Mouse (Mus musculus) heart, postnatal 0 days (tissue): ENCODE results near the gene F2rl2. TPM values are rescaled to one million over a fixed set of nuclear protein-coding genes. Genes with fewer than 3 reads are reported as not detected.

ENCODE experiments used
- ATAC-seq: fragments of 200-750 bp; cut with Nextera tagmentation; 2 replicates; pipeline ENCODE4 v1.8.0; 2017; ENCODE audit warnings: low read depth, moderate number of reproducible peaks, moderate library complexity; ENCODE audit not compliant: insufficient read depth
- DNase-seq: peaks from one replicate; pipeline ENCODE4 v3.0.0-alpha.2; 2016; ENCODE audit warnings: low spot score
- H3K27ac ChIP-seq: fragments of 300-500 bp; sonication (generic); 2 replicates; pipeline ENCODE4 v1.5.1; 2014; ENCODE audit warnings: low read depth, mild to moderate bottlenecking
- H3K27me3 ChIP-seq: fragments of 300-500 bp; sonication (generic); 2 replicates; pipeline ENCODE4 v1.6.1; 2014; ENCODE audit warnings: low read length, mixed read lengths; ENCODE audit not compliant: control insufficient read depth, insufficient read depth
- H3K36me3 ChIP-seq: fragments of 300-500 bp; sonication (generic); replicated peaks from 2 replicates; pipeline ENCODE4 v1.6.1; 2014; ENCODE audit warnings: low read length, mixed read lengths; ENCODE audit not compliant: control insufficient read depth, insufficient read depth
- H3K4me1 ChIP-seq: fragments of 300-500 bp; sonication (generic); 2 replicates; pipeline ENCODE4 v1.6.1; 2014; ENCODE audit warnings: antibody characterized with exemption; ENCODE audit not compliant: control insufficient read depth, insufficient read depth
- H3K4me2 ChIP-seq: fragments of 300-500 bp; sonication (generic); 2 replicates; pipeline ENCODE4 v1.6.1; 2014; ENCODE audit warnings: low read depth, mild to moderate bottlenecking, low read length, moderate library complexity
- H3K4me3 ChIP-seq: fragments of 300-500 bp; sonication (generic); 2 replicates; pipeline ENCODE4 v1.5.1; 2014; ENCODE audit warnings: low read depth, low read length
- H3K9ac ChIP-seq: fragments of 300-500 bp; sonication (generic); replicated peaks from 2 replicates; pipeline ENCODE4 v1.6.1; 2014; ENCODE audit warnings: low read depth, low read length, mixed read lengths
- H3K9me3 ChIP-seq: fragments of 300-500 bp; sonication (generic); replicated peaks from 2 replicates; pipeline ENCODE4 v1.6.1; 2016; ENCODE audit warnings: low read length; ENCODE audit not compliant: control insufficient read depth
- CTCF ChIP-seq: IDR thresholded peaks from 2 replicates; pipeline ENCODE4 v1.5.1; 2016; ENCODE audit warnings: antibody characterized with exemption, control low read depth, low read depth
- EP300 ChIP-seq: IDR thresholded peaks from 2 replicates; pipeline ENCODE4 v1.6.1; 2016; ENCODE audit warnings: antibody characterized with exemption, low read depth
- WGBS: fragments of 180-500 bp; shearing (Covaris S2); extraction: QIAGEN DNeasy Blood & Tissue Kit; methylation state at CpG from one replicate; pipeline ENCODE4 v1.1.7; 2014; 5-methylcytosine and 5-hydroxymethylcytosine counted together
- polyA plus RNA-seq: library from polyadenylated mRNA; unstranded; fragments of >200 nt; fragmentation: Nextera tagmentation; extraction: Ambion mirVana; gene quantifications from 2 replicates; pipeline ENCODE4 v1.2.1, GENCODE M21; 2015
- total RNA-seq: library from RNA; depleted of rRNA; stranded (reverse); fragments of >200 nt; gene quantifications from 2 replicates; pipeline ENCODE4 v1.2.3, GENCODE M21; 2014; ENCODE audit warnings: low replicate concordance

Gene F2rl2
- total and polyA plus RNA-seq, 2 experiments from 2014 or later: 0.05 TPM; not detected in 1

- Histone ChIP-seq H3K27me3 (no peaks in the 10 kb centered on the region), H3K36me3 (no peaks in the 10 kb centered on the region), H3K9ac (no peak overlapping the region), H3K4me1 (no peaks in the 10 kb centered on the region), H3K4me3 (no peak overlapping the region), H3K9me3 (no peaks in the 10 kb centered on the region), H3K27ac (no peak overlapping the region), H3K4me2 (no peak overlapping the region)
- TF ChIP-seq CTCF (no peak), EP300 (no peak)
- 87% methylated on average over 9 of the region's 9 CpGs for WGBS
- DNase-seq (no peak), ATAC-seq (no peak)
Observed at GRCm38 (mm10) chr13:95684656-95685244, 11.9 kb upstream of the F2rl2 start.

GRCm38 (mm10) chr13:95685736-95686135, 10.9 kb upstream of the F2rl2 start:
- no peaks in the 10 kb centered on the region for H3K9me3 ChIP-seq
- WGBS: 38% methylated on average over 5 of the region's 5 CpGs
- DNase-seq (no peak), ATAC-seq (no peak)
- H3K27me3 ChIP-seq: no peaks in the 10 kb centered on the region
- H3K36me3 ChIP-seq: no peaks in the 10 kb centered on the region
- no peak overlapping the region for H3K4me2 ChIP-seq
- no peaks in the 10 kb centered on the region for H3K4me1 ChIP-seq
- TF ChIP-seq CTCF (no peak), EP300 (no peak)
- H3K4me3 ChIP-seq: no peak overlapping the region
- no peak overlapping the region for H3K9ac ChIP-seq
- no peak overlapping the region for H3K27ac ChIP-seq

- Histone ChIP-seq H3K9me3 (no peaks in the 10 kb centered on the region), H3K4me2 (no peak overlapping the region), H3K36me3 (no peaks in the 10 kb centered on the region), H3K4me1 (no peaks in the 10 kb centered on the region; the same call in 1 of the 2 replicates), H3K27ac (no peak overlapping the region), H3K27me3 (no peaks in the 10 kb centered on the region), H3K4me3 (no peak overlapping the region), H3K9ac (no peak overlapping the region)
- WGBS: 63% methylated on average over 1 of the region's 1 CpGs
- no peak for TF ChIP-seq EP300
- TF ChIP-seq CTCF: no peak
- ATAC-seq (no peak), DNase-seq (no peak)
Observed at GRCm38 (mm10) chr13:95688576-95688975, 8.1 kb upstream of the F2rl2 start.

- no peak overlapping the region for H3K27ac ChIP-seq
- DNase-seq: no peak
- H3K9ac ChIP-seq: no peak overlapping the region
- ATAC-seq: no peak
- no peak overlapping the region for H3K4me3 ChIP-seq
- H3K4me2 ChIP-seq: no peak overlapping the region
- no peaks in the 10 kb centered on the region for H3K27me3 ChIP-seq
- 48% methylated on average over 8 of the region's 8 CpGs for WGBS
- no peaks in the 10 kb centered on the region for H3K9me3 ChIP-seq
- no peaks in the 10 kb centered on the region; the same call in 1 of the 2 replicates for H3K4me1 ChIP-seq
- TF ChIP-seq CTCF (no peak), EP300 (no peak)
- H3K36me3 ChIP-seq: no peaks in the 10 kb centered on the region
Observed at GRCm38 (mm10) chr13:95692201-95692600, 4.5 kb upstream of the F2rl2 start.

- Histone ChIP-seq H3K4me3 (no peak overlapping the region), H3K4me1 (no peaks in the 10 kb centered on the region; the same call in 1 of the 2 replicates), H3K27ac (no peak overlapping the region), H3K9me3 (no peaks in the 10 kb centered on the region), H3K4me2 (no peak overlapping the region), H3K36me3 (no peaks in the 10 kb centered on the region), H3K27me3 (no peaks in the 10 kb centered on the region), H3K9ac (no peak overlapping the region)
- ATAC-seq (no peak), DNase-seq (no peak)
- WGBS: 93% methylated on average over 9 of the region's 9 CpGs
- TF ChIP-seq EP300 (no peak), CTCF (no peak)
Observed at GRCm38 (mm10) chr13:95696120-95696653, 466 bp upstream of the F2rl2 start.

GRCm38 (mm10) chr13:95697874-95698273, 1.2 kb downstream of the F2rl2 start:
- TF ChIP-seq EP300 (no peak), CTCF (no peak)
- no peaks in the 10 kb centered on the region for H3K36me3 ChIP-seq
- H3K27me3 ChIP-seq: no peaks in the 10 kb centered on the region
- no peak overlapping the region for H3K4me3 ChIP-seq
- H3K9ac ChIP-seq: no peak overlapping the region
- ATAC-seq (no peak), DNase-seq (no peak)
- H3K4me2 ChIP-seq: no peak overlapping the region
- no peak overlapping the region for H3K27ac ChIP-seq
- 59% methylated on average over 6 of the region's 6 CpGs for WGBS
- no peaks in the 10 kb centered on the region for H3K9me3 ChIP-seq
- no peaks in the 10 kb centered on the region for H3K4me1 ChIP-seq
